Mouse (Mus musculus): ENCODE results near the gene Dclk1.

Gene Dclk1

DNA sequence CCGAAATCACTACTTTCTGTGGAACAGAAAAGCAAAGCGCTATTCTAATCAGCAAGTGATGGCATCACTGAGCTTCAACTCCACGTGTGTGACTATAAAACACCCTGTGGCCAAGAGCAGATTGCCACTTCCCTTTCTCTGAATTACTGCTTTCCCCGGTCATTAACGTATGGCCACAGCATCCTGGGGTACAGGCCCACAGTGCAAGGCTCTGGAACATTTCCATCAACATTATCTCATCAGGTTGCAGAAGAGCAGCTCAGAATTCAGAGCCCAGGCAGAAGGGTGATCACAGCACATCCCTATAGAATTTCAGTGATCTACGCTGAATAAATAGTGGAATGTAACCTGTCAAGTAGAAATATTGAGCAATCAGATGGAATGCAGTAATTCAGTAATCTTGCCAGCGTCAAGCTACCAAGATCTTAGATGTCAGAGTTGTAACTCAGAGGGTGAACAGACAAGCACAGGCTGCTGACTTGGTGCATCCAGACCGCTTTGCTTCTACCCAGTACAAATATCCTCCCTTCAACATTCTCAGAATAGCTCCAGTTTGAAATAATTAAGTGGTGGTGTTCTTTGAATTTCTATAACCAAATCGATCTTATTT is 293.5 kb downstream of the Dclk1 start:
- in situ Hi-C loops (cut with MboI, MseI): no loop called here

DNA sequence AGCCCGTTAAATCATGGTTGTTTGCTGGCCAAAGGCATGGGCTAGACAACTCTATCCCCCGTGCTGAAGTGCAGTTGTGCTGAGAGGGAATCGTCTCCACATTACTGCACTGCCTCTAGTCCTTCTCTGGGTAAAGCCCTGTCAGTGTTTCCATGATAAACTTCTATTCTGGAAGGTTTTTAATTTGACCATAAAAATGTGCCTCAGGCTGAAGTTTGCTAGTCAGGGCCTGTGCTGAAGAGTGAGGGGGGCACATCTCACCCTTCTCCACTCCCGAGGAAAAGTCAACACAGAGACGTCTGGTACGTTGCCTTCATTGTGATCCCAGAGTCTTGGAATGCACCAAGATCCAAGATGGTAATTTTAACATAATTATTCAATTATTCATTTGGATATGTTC is 294.7 kb downstream of the Dclk1 start:
- in situ Hi-C loops (cut with MboI, MseI): no loop called here

DNA sequence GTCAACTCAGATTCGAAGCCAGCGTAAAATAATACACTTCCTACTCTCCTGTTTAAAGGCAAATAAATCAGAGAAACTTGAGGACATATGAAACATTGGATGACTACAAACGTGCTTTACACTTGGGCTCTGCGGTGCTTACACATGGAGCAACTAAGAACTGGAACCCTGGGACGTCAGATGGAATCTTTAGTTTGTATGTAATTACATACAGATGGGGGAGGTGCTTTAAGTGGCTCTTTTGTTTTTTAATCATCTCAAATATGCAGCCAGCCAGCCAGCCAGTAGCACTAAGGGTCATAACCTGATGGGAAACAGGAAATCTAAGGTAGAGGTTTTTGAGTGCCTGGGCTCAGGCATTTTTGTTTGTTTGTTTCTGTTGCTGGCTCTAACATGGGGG is 295.6 kb downstream of the Dclk1 start:
- in situ Hi-C loops (cut with MboI, MseI): no loop called here

DNA sequence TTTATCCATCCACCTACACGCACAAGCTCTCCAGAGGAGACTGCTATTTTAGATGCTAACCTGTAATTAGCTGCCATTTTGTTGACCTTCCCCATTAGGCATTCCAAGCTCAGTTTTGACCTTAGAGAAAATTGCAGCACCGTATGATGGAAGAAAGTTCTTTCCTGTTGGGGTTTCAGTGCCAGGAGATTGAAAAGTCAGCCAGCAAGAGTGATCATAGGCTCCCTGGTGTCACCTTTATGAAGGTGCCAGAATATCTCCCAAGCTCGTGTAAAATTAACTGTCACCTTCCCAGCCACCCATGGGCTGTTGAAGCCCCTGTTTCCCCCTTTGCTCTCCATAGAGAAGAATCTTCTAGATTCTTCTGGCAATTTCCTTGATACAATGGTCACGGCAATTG is 297.2 kb downstream of the Dclk1 start:
- in situ Hi-C loops (cut with MboI, MseI): no loop called here

DNA sequence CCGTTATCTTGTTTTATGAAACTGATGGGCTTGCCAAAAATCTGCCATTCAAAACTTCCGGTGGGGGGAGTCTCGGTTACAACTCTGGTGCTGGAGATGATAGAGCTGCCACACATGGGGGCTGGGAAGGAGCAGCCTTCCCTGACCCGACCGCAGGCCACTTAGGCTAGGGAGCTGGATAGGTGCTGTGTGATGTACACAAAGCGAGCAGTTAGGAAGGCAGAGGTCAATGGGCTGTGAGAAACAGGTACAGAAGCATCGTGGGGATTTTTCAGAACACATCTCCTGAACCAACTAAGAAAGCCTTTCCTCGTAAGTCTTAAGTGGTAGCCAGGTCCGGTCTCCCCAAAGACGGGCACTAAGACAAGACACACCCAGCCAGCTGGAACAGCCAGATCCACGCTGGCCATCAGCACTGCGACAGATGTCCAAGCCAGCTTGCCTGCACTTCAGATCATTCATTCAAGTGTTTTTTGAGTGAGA is 297.7 kb downstream of the Dclk1 start:
- in situ Hi-C loops (cut with MboI, MseI): no loop called here

DNA sequence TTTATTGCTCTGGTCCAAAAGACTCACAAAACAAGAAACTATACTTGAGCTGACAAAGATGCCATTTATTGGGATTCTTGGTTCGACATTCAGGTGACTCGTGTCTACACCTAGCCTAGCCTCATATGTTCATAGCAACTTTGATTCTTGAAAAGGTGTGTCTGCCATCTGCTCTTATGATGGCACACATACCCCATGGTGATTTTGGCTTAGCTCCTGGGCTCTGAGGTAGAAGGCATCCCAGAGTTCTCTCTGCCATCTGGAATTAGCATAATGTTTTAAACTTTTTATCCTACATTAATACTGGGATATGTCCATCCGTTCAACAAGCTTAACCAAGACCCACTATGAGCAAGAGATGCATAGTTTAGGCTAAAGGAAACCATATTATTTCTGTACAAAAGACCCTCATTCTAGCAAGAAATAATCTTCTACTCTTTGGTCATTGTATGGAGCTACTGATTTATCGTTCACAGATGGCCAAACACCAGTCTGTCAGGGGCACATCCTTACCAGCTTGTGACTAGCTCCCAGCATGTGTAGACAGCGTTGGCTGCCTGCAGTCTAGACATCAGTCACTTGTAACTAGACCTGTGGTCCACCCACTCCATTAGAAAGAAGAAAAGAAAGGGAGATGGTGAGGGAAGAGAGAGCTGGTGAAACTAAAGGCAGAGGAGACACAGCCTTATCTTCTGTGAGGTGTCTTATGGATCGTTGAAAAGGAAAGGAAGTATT is 298.4 kb downstream of the Dclk1 start:
- in situ Hi-C loops (cut with MboI, MseI): no loop called here

DNA sequence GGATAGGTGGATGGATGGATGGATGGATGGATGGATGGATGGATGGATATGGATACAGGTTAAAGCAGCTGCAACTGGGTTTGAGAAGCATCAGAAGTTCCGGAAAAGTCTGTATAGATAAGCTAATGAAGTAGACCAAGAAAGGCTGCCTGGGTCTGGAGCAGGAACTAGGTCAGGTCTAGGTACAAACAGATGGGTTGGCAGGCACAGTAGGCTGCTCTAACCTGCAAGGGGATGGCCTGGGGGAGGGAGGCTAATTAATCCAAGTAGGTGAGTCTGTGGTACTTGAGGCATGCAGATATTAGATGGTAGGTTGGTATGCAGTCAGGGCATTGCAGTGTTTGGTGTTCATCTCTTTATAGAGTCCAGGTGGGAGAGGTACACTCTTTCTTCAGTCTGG is 299.6 kb downstream of the Dclk1 start:
- in situ Hi-C loops (cut with MboI, MseI): no loop called here

DNA sequence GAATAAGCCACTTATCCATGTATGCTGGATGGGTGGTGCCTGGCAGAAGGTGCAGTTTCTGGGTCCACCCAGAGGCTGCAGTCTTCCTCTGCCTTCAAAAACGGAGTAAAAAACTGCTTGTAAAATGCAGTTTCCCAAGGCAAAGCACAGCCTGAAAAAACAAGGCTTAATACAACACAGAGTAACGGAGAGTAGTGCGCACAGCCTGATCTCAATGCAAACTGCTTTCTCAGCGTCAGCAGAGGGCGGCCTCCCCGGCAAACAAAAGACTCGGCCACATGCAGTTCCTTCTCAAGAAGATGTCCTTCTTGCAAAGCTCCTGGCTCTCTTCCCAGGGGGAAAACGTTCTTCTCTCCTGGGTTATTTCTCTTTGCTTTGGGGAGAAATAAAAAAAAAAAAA is 300.1 kb downstream of the Dclk1 start:
- in situ Hi-C loops (cut with MboI, MseI): no loop called here

DNA sequence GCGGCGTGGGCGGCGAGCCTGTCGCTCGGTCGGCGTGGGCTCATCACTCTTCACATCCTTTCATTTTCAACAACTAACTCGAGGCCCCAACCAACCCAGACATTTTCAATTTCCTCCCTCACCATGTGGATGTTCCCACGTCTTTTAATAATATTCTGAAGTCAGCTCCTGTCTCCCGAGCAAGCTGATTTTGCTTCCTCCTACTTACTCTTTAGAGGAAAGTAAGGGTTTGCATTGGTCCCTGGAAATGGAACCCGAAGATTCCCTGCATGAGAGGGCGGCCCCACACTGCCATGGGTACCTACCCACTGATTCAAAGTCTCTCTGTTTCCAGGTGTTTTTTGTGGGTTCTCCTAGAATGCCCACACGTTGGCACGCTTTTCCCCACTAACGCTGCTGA is 300.8 kb downstream of the Dclk1 start:
- in situ Hi-C loops (cut with MboI, MseI): no loop called here

DNA sequence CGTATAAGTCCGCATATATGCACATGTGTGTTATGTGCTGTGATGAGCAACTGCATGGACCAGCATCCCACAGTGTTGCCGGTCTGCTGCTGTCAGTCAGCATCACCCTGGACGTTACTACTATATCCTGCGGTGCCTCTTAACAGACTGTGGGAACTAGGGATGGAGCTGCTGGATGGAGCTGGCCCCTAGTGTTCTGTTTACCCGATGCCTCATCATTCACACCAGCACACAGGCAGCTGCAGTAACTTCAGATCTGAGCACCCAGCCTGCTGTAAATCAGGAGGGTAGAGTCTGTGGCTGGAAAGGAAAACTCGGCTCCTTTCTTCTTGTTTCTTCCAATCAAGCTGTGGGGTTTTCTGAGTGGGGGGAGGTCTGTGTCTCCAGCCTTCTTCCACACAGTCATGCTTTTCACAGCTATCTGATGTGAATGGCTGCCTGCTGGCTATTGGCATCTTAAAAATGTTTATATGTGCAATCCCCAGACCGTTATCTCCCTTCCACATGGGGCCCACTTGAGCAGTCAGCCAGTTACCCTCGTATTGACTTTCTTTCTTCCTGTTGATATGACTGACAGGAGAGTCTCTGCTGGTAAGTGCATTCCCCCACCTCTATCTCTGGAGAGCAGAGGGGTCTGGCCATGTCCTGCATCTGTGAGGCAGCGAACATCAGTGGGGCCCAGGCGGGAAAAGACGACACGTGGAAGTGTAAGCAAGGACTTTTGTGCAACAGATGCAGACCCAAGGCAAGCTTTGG is 301.9 kb downstream of the Dclk1 start:
- in situ Hi-C loops (cut with MboI, MseI): no loop called here

DNA sequence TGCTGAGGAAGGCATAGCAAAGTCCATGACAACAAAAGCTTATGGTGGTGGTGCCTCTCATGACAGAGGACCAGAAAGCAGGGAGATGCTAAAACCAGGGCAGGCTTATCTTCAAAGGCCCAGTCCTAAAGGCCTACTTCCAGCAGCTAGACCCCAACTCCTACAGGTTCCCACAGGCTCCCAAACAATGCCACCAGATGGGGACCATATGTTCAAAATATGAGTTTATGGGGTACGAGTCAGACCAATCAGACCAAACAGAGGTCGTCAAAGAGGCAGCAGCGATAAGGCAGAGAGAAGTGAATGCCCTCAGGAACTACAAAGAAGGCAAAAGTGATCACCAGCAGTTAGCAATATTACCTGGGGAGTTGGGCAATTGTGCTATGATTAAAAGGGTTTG is 303.1 kb downstream of the Dclk1 start:
- in situ Hi-C loops (cut with MboI, MseI): no loop called here

DNA sequence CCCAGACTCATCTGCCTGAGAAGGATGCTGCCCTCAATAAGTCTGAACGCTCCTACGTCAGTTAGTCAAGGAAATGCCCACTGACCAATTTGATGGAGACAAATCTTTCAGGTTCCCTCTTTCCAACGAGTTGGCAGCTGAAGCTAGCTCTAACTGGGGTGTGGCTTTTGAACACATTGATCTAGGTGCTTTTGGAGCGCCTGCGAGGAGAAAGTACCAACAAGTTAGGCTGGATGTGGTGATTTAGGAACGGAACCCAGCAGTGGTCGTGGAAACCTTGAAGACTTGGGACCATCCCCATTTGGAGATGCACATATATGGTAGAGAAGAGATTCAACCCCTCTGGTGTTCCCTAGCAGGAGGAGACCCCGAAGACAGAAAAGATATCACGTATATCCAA is 303.8 kb downstream of the Dclk1 start:
- in situ Hi-C loops (cut with MboI, MseI): no loop called here

DNA sequence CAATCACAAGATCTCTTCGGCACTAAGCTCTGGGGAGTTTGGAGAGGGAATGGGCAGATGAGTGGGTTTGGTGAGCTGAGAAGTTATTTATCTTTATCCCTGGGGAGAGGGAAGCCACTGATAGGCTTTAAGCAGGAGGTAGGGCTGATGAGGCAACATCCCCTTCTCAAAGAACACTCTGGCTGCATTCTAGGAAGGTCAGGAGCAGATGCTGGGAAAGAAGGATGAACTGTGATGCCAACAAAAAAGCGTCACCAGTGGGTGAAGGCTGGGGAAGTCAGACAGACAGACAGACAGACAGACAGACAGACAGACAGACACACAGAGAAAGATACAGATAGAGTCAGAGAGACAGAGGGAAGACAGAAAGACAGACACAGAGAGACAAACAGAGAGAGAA is 304.9 kb downstream of the Dclk1 start:
- in situ Hi-C loops (cut with MboI, MseI): no loop called here

DNA sequence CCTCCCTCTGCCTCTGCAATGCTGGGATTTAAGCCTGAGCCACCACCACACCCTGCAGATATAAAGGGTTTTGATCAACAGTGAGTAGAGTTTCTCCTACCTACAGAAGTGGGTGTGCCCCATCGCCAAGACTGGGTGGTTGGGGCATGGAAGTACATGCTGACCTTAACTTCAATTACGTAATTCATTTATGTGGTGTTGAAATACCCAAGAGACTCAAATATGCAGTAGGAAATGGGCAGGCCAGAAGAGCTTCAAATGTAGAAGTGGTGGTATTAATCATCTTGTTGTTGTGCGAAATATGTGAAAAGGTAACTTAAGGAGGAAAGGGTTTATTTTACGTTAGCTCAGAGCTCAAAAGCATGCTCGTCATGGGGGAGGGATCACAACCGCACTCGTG is 307.2 kb downstream of the Dclk1 start:
- in situ Hi-C loops (cut with MboI, MseI): no loop called here

DNA sequence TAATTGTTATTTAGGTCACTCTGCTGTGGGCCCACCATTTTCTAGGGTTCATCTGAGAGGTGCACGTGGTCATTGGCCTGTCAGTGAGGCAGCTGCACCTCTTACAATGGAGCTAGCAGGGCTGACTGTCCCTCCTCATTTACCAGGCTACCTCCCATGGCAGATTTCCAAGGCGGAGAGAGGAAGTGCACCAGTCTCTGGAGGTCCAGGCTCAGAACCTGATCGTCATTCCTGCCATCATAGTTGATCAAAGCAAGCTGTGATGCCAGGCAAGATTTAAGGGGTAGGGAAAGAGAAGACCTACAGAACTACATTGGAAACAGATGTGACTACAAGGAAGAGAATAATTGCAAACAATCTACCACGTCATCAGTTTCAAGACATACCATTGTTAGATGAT is 308.8 kb downstream of the Dclk1 start:
- in situ Hi-C loops (cut with MboI, MseI): loop anchor here (10.0 kb wide), 2 partner anchors 396 to 874 kb away; no protein-coding TSS in a partner anchor

DNA sequence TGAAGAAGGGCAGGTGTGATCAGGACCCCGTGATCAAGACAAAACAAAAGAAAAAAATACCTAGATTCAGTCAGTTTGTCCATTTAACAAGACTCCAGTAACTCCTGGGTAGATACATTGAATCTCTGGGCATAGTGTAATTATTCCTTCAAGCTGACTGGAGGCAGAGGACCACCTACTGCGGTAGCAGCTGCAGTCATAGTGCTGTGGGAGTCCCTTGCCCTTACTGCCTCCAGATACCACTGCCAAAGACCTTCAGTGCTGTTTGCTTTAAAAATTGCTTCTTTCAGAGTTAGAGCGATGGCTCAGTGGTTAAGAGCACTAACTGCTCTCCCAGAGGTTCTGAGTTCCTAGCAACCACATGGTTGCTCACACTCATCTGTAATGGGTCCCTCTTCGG is 309.7 kb downstream of the Dclk1 start:
- in situ Hi-C loops (cut with MboI, MseI): loop anchor here (10.0 kb wide), 2 partner anchors 397 to 873 kb away; no protein-coding TSS in a partner anchor

DNA sequence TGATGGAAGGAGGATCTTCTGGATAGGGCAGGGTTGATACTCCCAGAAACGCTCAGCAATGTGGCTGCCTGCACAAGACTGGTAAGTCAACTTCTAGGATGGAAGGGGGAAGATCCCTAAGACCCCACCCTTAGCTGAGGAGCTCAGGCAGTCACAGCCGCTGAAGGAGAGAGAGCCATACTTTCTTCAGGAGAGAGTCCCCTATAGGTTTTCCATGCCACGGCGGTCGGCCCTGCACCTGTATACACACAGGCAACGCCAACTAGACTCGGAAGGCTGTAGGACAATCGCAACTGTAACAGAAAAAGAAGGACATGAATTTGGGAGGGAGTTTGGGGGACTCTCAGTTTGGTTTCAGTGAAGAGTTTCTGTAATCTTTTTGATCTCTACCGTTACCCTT is 310.9 kb downstream of the Dclk1 start:
- in situ Hi-C loops (cut with MboI, MseI): loop anchor here (10.0 kb wide), 2 partner anchors 398 to 872 kb away; no protein-coding TSS in a partner anchor

DNA sequence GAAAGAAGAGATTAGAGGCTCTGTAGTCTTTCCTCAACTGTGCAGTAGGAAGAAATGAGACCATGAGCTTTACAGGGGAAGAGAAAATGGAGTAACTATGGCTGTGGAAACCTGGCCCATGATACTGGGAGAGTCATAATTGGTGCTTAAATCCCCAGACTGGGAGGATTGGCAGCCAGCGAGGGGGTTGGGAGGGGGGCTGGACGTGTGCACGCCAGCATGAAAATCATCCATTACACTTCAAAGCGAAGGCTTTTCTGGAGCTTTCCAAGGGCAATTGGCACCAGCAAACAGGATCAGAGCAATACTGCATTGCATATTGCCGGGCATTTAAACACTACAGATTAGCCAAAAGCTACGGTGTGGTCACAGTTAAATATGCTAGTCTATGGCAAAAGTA is 313.7 kb downstream of the Dclk1 start:
- in situ Hi-C loops (cut with MboI, MseI): loop anchor here (10.0 kb wide), 2 partner anchors 401 to 869 kb away; no protein-coding TSS in a partner anchor

DNA sequence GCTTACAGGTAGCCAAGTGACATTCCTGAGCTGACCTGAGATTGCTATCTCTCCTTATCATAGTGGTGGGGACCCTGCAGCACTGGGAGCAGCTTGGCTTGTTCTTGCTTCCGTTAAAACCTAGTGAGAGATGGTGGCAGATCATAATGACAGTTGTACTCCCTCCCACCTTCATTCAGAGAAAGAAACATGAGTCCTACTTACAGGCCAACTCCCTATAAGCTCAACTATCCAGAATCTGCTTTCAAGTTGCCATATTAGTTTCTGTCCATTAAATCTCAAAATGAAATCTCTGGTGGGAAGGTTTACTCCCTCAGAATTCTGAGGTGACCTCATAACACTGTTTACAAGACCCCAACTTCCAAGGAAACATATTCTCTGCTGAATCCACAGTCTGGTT is 316.4 kb downstream of the Dclk1 start:
- in situ Hi-C loops (cut with MboI, MseI): loop anchor here (10.0 kb wide), 2 partner anchors 404 to 866 kb away; no protein-coding TSS in a partner anchor

DNA sequence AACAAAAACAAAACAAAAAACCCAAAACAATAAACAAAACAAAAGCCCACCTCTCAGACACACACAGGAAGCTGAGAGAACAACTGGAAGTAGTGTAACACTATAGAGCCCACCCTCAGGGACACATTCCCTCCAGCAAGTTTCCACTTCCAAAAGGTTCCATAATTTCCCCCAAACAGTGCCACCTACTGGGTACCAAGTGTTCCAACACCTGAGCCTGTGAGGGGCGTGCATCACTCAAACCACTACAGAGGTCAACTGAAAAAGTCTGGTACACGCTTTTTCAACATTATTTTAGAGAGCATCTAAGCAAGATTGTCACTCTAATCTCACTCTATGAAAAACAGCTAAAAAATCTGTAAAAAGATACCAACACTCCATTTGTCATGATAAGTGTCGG is 325.3 kb downstream of the Dclk1 start:
- in situ Hi-C loops (cut with MboI, MseI): no loop called here

DNA sequence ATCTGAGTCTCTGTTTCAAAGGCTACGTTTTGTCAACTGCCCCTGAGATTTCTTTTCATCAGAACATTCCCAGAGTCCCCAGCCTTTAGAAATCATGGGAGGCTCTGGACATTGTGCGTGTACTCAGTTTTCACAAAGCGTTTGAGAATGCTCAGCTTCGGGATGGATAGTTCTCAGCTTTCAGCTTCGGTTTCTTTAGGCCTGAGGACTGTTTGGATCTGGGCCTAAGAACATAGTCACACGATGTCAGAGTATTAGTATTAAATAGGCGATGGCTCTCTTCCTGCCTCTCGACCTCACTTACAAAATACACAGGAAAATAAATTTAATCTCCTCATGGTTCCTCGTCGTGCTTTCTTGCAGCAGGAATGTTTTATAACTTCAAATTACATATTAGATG is 327.4 kb downstream of the Dclk1 start:
- in situ Hi-C loops (cut with MboI, MseI): no loop called here

DNA sequence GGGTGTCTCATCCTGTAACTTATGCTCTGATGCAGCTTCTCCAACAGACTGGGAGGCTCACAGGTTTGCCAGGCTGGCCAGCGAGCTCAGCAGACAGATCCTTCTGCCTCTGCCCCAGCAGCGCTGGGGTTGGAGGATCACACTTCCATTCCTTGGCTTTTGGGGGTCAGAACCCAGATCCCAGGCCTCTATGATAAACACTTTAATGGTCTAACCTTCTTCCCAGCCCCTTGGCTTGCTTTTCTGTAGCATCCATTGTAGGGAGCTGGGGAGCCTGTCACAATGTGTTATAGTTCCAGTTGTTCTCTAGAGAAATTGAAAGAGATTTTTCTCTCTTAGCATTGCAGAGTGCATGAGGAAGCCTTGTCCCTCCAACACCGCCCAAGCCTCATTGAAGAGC is 328.9 kb downstream of the Dclk1 start:
- in situ Hi-C loops (cut with MboI, MseI): no loop called here
